Mouse (Mus musculus) erythroblast, embryonic 14.5 days (primary cell): ENCODE results near the gene Adal.
"Not testable (repeated sequence)": the region's sequence is repeated elsewhere in the genome, so short reads cannot be mapped to it uniquely, and the experiment has no call there.

Experiments
- GATA1 ChIP-seq: IDR thresholded peaks from 2 replicates; pipeline ENCODE4 v1.6.1; 2012; ENCODE audit warnings: low read length, inconsistent platforms, mixed read lengths
- TAL1 ChIP-seq: IDR thresholded peaks from 3 replicates; pipeline ENCODE4 v1.6.1; 2012; ENCODE audit warnings: low read length, inconsistent platforms, mixed read lengths

DNA sequence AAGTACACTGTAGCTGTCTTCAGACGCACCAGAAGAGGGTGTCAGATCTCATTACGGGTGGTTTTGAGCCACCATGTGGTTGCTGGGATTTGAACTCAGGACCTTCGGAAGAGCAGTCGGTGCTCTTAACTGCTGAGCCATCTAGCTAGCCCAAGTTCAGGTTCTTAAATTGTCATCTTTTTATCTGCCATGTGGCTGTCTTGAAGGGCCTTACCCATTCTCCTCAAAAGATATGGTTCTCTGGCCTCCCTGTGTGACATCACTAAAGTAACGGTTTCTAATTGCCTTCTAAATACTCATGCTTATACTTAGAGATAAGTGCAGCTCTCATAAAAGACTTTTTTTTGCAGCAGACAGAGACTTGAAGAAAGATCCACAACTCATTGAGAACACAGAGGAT, 13.9 kb upstream of the Adal start:
- TF ChIP-seq GATA1, TAL1: not testable (repeated sequence)
